Mouse (Mus musculus) embryonic fibroblast, embryonic 13.5 days (primary cell): ENCODE data around the gene Pbx1.

Experiments used
- CTCF ChIP-seq: IDR thresholded peaks from 2 replicates; pipeline ENCODE4 v1.5.1; 2011; ENCODE audit warnings: mild to moderate bottlenecking, control low read depth, low read length, moderate library complexity, borderline replicate concordance; ENCODE audit not compliant: insufficient read depth
- POLR2A ChIP-seq: IDR thresholded peaks from 2 replicates; pipeline ENCODE4 v1.6.1; 2011; ENCODE audit warnings: low read depth, mild to moderate bottlenecking, control low read depth, low read length, moderate library complexity

DNA sequence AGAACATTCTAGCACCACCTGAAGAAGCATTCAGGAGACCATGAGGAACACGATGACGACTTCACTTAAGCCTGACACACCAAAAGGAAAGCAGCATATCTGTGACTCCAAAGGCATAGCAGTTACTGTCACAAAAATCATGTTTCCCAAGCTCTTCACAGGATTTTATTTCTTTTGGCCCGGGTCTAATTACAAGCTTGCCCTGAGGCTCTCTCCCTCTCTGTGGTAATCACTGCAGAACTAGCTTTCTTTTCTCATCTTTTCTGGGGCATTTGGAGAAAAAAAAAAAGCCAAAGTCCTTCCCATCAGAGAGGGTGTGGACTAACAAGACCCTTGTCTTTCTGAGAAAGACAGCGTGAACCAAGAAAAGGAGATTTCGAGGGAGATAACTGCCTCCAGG, 87.8 kb downstream of the Pbx1 start:
- TF ChIP-seq CTCF (no peak), POLR2A (no peak)
